8 mouse cellular contexts compared by ENCODE assay signal in genomic region chr13:51813621-51814615, GRCm38 (mm10). TPM values are rescaled to one million over a fixed set of nuclear protein-coding genes. Genes with fewer than 3 reads are reported as not detected.
A peak's percentile ranks its signal among the peaks of the same experiment; 100 is the strongest.
DNase-seq lines count a peak whose midpoint lies in the region; ATAC-seq lines count a peak whose summit lies in the region.

No protein-coding gene starts in this region.

- peaks cover 37% of the 10 kb centered on the region for H3K4me1 ChIP-seq in midbrain, embryonic 13.5 days (replicated peaks)
- H3K4me1 ChIP-seq in midbrain, embryonic 10.5 days: peaks cover 19% of the 10 kb centered on the region

- WGBS in midbrain, embryonic 13.5 days: 57% methylated on average over 10 of the region's 10 CpGs
- 70% methylated on average over 10 of the region's 10 CpGs for WGBS in midbrain, embryonic 10.5 days

- ATAC-seq in midbrain, embryonic 13.5 days: 0 out of 2 replicates have a peak, but pooled peaks have one; percentile 43

- H3K4me2 ChIP-seq in midbrain, embryonic 13.5 days (replicated peaks): no peak overlapping the region

- H3K27ac ChIP-seq in midbrain, embryonic 13.5 days: peak overlapping the region; percentile 30
- no peak overlapping the region for H3K27ac ChIP-seq in midbrain, embryonic 10.5 days (replicated peaks)

- no peak overlapping the region for H3K9ac ChIP-seq in midbrain, embryonic 13.5 days (replicated peaks)

- no peaks in the 10 kb centered on the region for H3K36me3 ChIP-seq in midbrain, embryonic 13.5 days
- no peaks in the 10 kb centered on the region for H3K36me3 ChIP-seq in midbrain, embryonic 10.5 days

- H3K9me3 ChIP-seq in midbrain, embryonic 13.5 days: no peaks in the 10 kb centered on the region
- H3K9me3 ChIP-seq in midbrain, embryonic 10.5 days (replicated peaks): no peaks in the 10 kb centered on the region

- DNase-seq in midbrain, embryonic 10.5 days (ENCODE audit: low spot score): no peak
- DNase-seq in embryo, embryonic 10.5 days (ENCODE audit: low spot score): peak; percentile 63
- DNase-seq in lung, postnatal 36 days: peak; percentile 60
- DNase-seq in thymus, postnatal 14 days: peak; percentile 84
- DNase-seq in right cerebral cortex, postnatal 14 days: no peak
- no peak for DNase-seq in adrenal gland, postnatal 10 days
- no peak for DNase-seq in layer of hippocampus, postnatal 10 days (ENCODE audit: low spot score in 2 of 2)

- no peaks in the 10 kb centered on the region for H3K27me3 ChIP-seq in midbrain, embryonic 13.5 days
- no peaks in the 10 kb centered on the region for H3K27me3 ChIP-seq in midbrain, embryonic 10.5 days (ENCODE audit: low read depth, poor library complexity, severe bottlenecking)

- H3K4me3 ChIP-seq in midbrain, embryonic 13.5 days (replicated peaks): no peak overlapping the region
- no peak overlapping the region for H3K4me3 ChIP-seq in midbrain, embryonic 10.5 days

RNA-seq across cellular contexts. Expression of gene Sema4d, which starts 20.4 kb away (rescaled TPM):
- 7.1 and 7.8 TPM in 2 replicates for polyA plus RNA-seq in midbrain, embryonic 13.5 days (2015; fragmentation: Nextera tagmentation; extraction: Ambion mirVana)
- 5.6 and 5.9 TPM in 2 replicates for polyA plus RNA-seq in midbrain, embryonic 10.5 days (2016; fragmentation: Nextera tagmentation; extraction: Ambion mirVana)
- 10 to 100 TPM; 13.9 to 25.4 TPM for total RNA-seq in adrenal gland, postnatal 10 days (2021)
- 10 to 100 TPM; 85.2 to 96.2 TPM for total RNA-seq in layer of hippocampus, postnatal 10 days (2021)

RNA-seq across cellular contexts. Expression of gene Gadd45g, which starts 32.6 kb away (rescaled TPM):
- polyA plus RNA-seq in midbrain, embryonic 13.5 days (2015; fragmentation: Nextera tagmentation; extraction: Ambion mirVana): 203 and 222 TPM in 2 replicates
- 192 and 243 TPM in 2 replicates for polyA plus RNA-seq in midbrain, embryonic 10.5 days (2016; fragmentation: Nextera tagmentation; extraction: Ambion mirVana)
- 10 to 100 TPM; 28.4 to 87.1 TPM for total RNA-seq in adrenal gland, postnatal 10 days (2021)
- total RNA-seq in layer of hippocampus, postnatal 10 days (2021): 10 to 100 TPM; 22.0 to 23.1 TPM

Comparison
In these comparisons a context has a peak if more than half of its experiments do, and no peak if none do; other contexts are left out.
1. DNase-seq: peak in embryo, embryonic 10.5 days (single experiment), lung, postnatal 36 days (single experiment) and thymus, postnatal 14 days (single experiment); none in midbrain, embryonic 10.5 days (single experiment), right cerebral cortex, postnatal 14 days (single experiment), adrenal gland, postnatal 10 days (single experiment) and layer of hippocampus, postnatal 10 days (0 of 2).